Mouse (Mus musculus): ENCODE results near the gene Morc1.

DNA sequence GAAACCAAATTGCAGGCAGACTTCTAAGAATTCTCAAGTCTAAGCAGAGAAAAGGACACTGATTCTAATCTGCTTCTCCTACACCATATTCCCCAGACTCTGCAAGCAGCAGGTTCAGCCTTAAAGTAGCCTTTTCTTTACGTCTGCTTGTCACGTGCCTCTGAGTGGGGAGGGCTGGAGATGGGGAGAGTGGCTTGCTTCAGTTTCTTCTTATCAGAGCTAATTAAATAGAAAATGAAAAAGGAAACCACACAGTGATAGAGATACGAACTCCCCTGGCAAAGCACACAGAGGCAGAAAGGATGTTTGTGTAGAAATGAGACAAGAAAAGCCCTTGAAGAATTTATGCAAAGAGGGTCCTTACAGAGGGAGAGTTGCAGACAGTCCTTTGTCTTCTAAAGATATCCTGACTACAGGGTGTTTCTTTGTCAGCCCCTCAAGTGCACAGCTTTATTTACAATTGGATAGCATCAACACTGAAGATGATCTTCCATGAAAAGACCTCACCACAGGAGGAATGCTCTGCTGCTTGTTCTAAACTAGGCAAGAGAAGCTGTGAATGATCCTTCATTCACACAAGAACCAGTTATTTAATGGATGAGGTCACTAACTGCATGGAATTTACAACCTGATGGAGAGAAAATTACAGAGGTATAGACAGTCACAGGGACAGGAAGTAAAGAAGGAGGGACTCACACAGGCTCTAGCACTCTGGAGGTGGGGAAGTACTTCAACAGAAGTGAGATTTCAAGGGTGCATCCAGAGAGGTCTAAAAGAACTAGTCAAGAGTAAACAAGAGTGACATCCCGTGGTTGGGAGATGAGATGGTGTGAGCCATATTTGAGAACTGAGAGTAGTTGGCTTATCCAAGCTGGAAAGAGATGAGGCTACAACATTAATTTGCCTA, 44.1 kb downstream of the Morc1 start:
- no peak for TF ChIP-seq EP300 (IDR thresholded peaks at IDR 0.05; ENCODE audit: low read depth)
- no peak for TF ChIP-seq CTCF (IDR thresholded peaks at IDR 0.05; ENCODE audit: low read depth)

Data from heart, postnatal 0 days (tissue).